Mouse (Mus musculus): ENCODE data around the gene Fcho1.

Gene Fcho1

DNA sequence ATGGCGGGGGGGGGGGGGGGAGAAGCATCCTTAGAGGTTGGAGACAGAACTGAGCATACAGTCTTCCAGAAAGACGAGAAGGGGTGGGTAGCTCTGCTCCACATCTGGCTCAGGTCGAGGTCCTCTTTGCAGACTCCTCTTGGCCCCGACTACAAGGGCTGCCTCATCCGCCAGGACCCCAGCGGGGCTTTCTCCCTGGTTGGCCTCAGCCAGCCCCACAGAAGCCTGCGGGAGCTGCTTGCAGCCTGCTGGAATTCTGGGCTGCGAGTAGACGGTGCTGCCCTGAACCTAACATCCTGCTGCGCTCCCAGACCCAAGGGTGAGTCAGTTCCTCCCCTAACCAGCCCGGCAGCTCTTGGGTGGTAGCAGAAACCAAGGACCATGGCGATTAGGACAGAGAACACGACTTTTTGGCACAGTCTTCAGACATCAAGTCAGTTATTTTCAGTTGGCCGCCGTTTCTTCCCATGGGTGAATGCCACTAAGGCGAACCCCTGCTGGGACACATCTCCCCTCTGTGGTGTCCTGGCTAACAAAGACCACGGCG lies 44.1 kb downstream of the Fcho1 start:
- no peak for DNase-seq

- no peak for DNase-seq
Measured at GRCm38 (mm10) chr8:71680471-71680870, 45.0 kb downstream of the Fcho1 start.

DNA sequence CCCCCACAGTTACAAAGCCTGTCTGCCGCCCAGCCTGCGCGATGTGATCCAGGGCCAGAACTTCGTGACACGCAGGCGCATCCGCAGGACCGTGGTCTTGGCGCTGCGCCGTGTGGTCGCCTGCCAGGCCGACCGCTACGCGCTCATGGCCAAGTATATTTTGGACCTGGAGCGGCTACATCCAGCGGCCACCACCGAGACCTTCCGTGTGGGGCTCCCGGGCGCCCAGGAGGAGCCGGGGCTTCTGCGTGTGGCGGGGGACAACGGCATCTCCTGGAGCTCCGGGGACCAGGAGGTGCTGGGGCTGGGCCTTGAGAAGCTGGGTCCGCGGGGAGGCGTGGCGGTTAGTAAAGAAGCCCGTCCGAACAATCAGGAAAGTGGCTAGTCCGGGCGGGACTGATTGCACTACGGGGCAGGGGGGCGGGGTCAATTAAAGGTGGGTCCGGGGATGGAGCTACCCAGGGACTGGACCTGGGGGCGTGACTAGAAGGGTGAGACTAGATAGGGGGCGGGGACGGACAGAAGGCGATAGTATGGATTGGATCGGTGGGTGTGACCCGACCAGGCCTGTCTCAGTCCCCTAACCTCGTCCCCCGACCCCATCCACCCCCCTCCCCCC lies 45.9 kb downstream of the Fcho1 start:
- DNase-seq: no peak

- DNase-seq: no peak
Measured at GRCm38 (mm10) chr8:71679116-71679515, 46.4 kb downstream of the Fcho1 start.

DNA sequence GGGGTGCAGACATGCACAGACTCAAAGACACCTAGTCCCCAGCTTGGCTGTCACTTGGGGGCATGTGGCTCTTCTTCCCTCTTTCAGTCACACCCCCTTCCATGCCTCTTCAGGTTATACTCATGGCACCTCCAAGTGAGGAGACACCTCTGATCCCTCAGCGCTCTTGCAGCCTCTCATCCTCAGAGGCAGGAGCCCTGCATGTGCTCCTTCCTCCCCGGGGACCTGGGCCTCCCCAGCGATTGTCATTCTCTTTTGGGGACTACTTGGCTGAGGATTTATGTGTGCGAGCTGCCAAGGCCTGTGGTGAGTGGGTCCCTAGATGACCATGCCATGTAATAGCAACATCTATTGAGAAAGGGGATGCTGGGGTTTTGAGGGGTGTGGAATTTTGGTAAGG lies 47.3 kb downstream of the Fcho1 start:
- no peak for DNase-seq

- DNase-seq: peak; percentile 49 to 65
Measured at GRCm38 (mm10) chr8:71677555-71677954, 48.0 kb downstream of the Fcho1 start.

- peak in 1 of 2 experiments; percentile 24 for DNase-seq
Measured at GRCm38 (mm10) chr8:71676803-71677202, 48.7 kb downstream of the Fcho1 start.

GRCm38 (mm10) chr8:71676020-71676741 lies 49.3 kb downstream of the Fcho1 start, which contains the start of gene Jak3:
Jak3 (plus strand) TSS chr8:71676296.
- DNase-seq: peak; percentile 66 to 73

DNA sequence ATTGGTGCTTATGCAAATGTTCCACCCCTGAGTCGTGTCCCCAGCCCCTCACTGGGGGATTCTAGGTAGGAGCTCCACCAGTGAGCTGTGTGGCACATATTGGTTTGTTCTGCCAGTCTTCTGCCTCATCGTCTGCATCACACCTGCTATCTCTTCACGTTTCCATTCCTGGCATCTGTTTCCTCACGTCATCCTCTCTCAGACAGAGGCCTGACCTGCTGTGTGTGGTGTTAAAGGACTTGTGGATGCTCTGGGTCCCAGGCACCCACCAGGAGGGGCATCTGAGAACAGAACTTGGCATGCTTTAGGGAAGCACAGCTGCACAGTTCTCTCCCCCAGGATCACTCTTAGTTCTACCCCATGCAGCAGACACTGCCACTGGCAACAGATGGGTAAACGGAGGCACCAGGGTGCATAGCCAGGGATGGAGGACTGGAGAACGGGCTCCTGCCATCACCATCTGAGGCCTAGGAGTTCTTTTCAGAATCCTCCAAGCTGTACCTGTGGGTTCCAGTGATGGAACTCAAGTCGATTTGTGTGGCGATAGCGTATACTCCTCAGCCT lies 50.0 kb downstream of the Fcho1 start:
- no peak for DNase-seq

DNA sequence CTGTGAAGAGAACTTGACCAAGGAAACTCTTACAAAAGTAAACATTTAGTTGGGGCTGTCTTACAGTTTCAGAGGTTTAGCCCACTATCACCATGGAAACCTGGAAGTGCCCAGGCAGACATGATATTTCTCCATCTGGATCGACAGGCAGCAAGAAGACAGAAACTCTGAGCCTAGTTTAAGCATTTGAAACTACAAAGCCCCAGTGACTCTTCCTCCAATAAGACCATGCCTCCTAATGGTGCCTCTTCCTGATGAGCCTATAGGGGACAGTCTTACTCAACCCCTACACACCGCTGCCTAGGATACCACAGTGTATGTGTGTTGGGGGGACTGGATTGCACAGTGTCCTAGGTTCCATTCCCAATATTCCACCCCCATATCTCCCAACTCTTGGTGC lies 51.4 kb downstream of the Fcho1 start:
- DNase-seq: no peak

GRCm38 (mm10) chr8:71672168-71672735 lies 53.3 kb downstream of the Fcho1 start:
- DNase-seq: no peak

DNA sequence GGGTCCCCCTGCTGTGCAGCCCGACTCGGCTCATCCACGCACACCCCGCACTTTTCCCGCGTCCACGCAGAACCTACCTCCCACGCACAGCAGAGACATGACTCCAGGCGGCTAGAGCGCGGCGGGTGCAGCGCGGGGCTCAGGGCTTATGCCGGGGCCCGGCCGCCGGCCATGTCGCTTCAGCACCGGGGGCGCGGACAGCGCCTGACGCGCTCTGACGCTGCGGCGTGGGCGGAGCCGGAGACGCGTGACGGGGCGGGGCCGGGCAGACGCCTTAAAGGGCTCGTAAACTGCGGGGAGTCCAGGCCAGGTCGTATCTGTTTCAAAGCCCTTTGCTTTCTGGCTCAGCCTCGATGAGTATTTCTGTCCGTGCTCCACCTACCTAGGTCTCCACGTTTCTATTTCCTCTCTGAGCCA lies 54.0 kb downstream of the Fcho1 start, which contains the start of gene Unc13a:
Unc13a (minus strand) TSS at position 209 of the 417 bp plus-strand sequence.
- DNase-seq: peak; percentile 77 to 94

DNA sequence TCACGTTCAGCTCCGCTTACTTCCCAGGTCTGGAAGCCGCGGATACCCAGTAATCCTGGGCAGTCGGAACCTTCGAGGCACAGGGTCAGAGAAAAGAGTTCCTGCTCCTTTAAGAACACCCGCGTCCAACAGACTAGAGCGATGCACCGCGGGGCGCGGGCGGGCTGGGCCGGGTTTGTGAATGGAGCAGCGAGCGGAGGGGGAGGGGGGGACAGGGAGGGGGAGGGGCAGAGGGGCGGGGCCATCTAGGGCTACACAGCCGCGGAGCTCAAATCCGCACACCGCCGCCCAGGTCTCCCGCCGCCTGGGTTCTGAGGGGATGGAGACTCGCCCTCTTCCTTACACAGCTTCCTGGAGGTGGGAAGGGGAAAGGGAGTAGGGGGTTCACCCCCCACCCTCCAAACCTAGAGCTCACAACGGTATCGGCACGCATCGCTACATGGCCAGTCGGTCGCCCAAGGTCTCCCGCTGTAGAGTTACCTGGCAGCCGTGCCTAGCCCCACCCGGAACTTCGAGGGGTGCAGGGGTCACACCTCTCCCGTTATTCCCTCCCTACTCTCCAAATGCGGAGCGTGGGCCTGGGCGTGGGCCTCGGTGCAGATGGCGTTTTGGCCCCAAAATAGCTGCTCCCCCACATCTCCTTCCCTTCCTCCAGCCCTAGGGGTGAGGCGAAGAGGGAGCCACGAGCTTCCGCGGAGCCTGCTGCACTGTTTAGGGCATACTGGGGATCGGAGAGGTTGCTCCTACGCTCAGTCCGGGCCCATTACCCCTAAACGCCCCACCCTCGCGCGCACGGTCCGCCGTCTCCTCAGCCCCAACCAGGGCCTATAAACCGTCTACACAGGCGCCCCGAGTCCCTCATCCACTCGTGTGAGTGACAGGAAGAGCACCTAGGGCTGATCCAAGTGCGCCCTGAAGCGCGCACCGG lies 54.6 kb downstream of the Fcho1 start:
- no peak for DNase-seq

DNA sequence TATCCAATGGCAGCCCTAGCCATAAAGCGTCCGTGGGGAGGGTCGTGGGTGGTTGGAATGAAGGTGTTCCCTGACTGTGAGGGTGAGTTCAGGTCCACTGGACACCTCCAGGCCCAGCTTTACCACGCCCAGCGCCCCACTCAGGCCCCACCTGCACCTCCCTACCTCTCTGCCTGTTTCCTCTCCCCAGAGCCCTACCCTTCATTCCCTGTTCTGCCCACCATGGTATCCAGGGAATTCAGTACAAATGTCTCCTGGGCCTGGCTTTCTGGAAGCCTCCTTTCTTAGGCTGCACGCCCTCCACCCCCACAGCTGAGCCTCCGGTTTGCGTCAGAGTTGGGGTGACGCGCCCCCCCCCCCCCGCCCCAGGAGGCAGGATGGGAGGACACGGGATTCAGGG lies 55.3 kb downstream of the Fcho1 start:
- DNase-seq: no peak

DNA sequence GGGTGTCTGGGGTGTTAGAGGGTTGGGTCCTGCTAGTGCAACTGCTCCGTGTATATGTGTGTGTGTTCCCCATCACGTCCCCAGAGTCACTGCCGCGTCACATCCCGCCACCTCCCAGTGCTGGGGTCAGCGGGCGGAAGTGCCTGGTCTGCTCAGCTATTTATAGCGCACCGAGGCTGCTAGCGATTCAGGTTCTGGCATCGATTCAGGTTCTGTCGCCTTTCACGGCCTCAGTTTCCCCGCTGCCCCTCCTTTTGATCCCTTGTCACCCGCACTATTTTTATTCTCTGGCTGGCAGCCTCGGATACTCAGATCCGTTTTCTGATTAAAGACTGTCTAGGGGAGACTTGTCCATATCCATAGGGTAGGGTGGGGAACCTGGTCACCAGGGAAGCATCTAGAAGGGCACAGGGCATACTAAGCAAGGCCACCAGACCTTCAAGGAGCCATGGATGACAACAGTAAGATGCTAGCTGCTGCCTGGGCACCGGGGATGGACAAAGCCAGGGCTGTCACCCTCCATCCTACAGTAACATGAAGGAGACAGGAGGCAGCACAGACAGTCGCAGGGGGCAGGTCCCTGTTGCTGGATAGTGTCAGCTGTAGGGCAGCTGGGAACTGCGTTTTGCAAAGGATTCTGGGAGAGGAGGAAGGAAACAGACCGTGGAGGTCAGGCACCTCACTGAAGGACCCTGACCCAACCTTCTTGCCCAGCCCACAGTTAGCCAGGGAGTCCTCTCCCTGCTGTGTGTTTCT lies 57.1 kb downstream of the Fcho1 start:
- DNase-seq: peak; percentile 27 to 43

DNA sequence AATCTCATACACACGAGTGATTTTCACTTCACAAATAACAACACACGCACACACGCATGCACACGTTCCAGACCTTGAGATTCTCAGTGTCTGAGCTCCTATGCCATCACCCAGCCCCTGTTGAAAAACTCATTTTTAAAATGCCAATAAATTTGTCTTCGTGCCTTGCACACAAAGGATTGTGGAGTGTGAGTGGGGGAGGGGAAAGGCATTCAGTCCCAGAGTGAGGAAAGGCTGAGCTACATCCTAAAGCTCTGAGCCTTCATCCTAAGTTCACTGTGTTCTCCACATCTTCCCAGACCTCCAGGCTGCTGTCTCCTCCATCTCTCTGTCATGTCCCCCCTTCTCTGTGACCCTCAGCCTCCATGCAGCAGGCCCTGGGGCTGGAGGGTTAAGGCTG lies 58.3 kb downstream of the Fcho1 start:
- no peak for DNase-seq

- DNase-seq: no peak
Measured at GRCm38 (mm10) chr8:71666855-71667254, 58.7 kb downstream of the Fcho1 start.

GRCm38 (mm10) chr8:71665331-71666130 lies 60.0 kb downstream of the Fcho1 start:
- peak; percentile 40 to 52 for DNase-seq

GRCm38 (mm10) chr8:71660325-71661120 lies 65.0 kb downstream of the Fcho1 start:
- peak; percentile 66 to 85 for DNase-seq

- DNase-seq: no peak
Measured at GRCm38 (mm10) chr8:71659751-71660150, 65.8 kb downstream of the Fcho1 start.

Data from spleen, adult 18-20 months (tissue).